Mouse (Mus musculus): Measurements from ENCODE around the gene Xaf1.

Gene Xaf1

GRCm38 (mm10) chr11:72301334-72301733, at the start of gene Xaf1:
TSS of gene Xaf1 (plus strand) at chr11:72301629.
- no peak for DNase-seq (ENCODE audit: low spot score)

DNA sequence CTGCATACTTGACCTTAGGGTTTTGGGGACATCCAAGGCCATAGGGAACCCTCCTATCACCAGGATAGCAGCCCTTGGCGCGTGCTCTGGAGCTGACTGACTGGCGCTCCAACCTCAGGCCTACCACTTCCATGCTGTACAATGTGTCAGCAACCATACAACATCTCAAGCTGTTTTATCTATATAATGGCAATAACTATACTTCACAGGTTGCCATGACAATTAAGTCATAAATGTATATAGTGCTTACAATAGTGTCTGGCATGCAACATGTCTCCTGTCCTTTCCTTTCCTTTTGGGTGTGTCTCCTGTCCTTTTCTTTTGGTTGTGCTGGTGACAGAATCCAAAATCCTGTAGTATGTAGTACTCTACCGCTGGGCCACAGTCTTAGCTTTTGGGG, 45.8 kb upstream of the Xaf1 start:
- no peak for DNase-seq (ENCODE audit: low spot score)

GRCm38 (mm10) chr11:72256441-72256840, 45.0 kb upstream of the Xaf1 start:
- DNase-seq (ENCODE audit: low spot score) = no peak

DNA sequence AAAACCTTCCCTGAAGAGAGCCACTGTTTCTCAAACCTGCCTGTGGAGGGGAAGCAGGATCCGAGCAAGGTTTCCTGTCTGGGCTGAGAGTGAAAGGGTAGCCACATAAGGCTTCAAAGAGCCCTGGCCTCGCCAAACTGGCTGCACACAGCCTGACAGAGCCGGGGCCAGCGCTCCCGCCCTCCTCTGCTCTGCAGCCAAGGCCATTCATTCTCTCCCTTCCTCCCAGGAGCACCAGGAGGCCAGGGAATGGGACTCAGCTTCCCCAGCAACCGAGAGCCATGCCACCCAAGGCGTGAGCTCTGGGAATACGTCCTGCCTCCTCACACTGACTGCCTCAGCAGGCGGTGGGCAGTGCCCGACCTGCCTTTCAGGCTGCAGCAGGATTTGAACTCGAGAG, 35.9 kb upstream of the Xaf1 start:
- DNase-seq (ENCODE audit: low spot score) = no peak

GRCm38 (mm10) chr11:72266207-72266959, 35.0 kb upstream of the Xaf1 start:
- no peak for DNase-seq (ENCODE audit: low spot score)

GRCm38 (mm10) chr11:72266960-72267560, 34.4 kb upstream of the Xaf1 start, which contains the start of gene Slc13a5:
TSS of gene Slc13a5 (minus strand) at chr11:72267222.
- no peak for DNase-seq (ENCODE audit: low spot score)

DNA sequence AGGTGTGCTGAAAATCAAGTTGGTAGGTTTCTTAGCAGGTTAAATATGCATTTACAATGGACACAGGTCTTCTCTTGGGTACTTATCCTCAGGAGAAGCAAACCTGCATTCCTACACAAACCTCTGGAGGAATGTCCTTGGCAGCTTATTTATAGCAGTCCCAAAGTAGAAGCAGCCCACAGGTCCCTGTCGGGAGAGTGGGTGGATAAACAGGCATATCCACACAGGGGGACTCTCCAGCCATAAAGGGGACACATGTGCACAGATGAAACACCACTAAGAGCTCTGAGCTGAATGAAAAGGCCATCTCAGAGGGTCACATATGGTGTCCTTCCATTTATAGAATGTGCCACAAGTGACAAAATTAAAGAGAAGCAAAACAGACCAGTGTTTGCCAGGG, 29.7 kb upstream of the Xaf1 start:
- no peak for DNase-seq (ENCODE audit: low spot score)

DNA sequence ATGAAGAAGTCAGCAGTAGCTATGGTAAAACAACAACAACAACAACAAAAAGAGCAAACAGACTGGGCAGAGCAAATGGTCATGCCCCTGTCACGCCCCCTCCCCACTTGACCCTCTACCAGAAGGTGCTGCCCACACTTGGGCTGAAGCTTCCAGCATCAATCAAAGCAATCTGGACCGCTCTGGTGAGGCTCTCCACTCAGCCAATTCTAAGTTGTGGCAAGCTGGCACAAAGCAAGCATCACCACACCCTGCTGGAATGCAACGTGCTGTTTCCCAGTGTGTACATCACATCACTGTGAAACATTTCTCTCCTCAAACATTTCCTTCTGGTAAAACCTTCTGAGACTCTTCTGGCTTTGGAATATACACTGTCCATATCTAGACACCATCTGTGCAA, 28.1 kb upstream of the Xaf1 start:
- DNase-seq (ENCODE audit: low spot score) = no peak

GRCm38 (mm10) chr11:72281143-72281851, 20.1 kb upstream of the Xaf1 start:
- DNase-seq (ENCODE audit: low spot score) = no peak

GRCm38 (mm10) chr11:72281852-72282400, 19.5 kb upstream of the Xaf1 start:
- DNase-seq (ENCODE audit: low spot score) = no peak

DNA sequence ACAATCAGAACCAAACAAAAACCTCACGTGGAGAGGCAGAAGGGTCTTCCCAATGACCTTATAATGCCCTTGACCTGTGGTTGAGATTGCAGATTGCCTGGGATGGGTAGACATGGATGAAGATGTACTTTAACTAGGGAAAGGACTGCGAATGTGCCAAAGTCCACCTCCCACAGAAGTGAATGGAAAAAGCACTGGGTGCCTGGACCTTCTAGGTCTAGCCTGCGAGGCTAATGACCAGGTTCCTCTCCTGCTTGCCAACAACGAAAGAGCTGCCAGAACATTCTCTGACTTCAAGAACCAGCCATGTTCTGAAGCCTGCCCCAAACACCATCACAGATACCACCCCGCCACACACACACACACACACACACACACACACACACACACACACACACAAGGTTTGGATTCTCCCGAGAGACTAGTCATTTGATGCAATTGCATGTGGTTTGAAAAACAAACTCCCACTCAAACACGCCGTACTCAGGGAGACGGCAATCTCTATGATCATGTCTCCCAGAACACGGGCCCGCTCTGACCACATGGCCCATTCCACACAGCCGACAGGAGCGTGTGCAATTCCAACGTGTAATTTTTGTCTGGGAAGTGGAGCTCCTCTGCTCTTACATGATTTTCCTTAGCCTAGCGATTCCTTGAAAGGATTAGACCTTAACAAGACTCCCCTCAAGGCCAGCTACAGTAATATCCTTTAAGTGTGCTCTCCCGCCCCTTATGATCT, 17.8 kb upstream of the Xaf1 start:
- DNase-seq (ENCODE audit: low spot score) = no peak

- DNase-seq (ENCODE audit: low spot score) = no peak
Observed at GRCm38 (mm10) chr11:72284532-72285182, 16.8 kb upstream of the Xaf1 start.

DNA sequence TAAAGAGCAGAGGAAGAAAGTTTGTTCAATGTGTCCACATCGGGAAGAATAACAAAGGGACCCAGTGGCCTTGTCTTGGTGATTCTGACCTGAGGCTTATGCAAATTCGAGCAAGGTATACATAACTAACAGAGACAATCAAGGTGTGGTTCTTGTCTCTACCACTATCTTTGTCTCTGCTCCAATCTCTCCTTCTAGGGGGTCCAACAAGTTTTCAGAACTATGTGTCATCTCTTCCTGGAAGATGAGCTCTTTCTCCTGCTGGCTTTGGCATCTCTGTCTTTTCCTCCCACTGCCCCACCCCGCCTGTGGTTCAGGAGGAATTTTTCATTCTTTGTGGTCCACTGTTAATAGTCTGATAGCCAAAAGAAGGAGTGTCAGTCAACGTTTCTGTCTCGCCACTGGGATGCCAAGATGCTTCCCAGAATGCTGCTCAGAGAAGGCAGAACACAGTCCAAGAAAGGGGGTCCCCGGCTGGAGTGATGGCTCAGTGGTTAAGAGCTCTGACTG, 15.4 kb upstream of the Xaf1 start:
- DNase-seq (ENCODE audit: low spot score) = no peak

DNA sequence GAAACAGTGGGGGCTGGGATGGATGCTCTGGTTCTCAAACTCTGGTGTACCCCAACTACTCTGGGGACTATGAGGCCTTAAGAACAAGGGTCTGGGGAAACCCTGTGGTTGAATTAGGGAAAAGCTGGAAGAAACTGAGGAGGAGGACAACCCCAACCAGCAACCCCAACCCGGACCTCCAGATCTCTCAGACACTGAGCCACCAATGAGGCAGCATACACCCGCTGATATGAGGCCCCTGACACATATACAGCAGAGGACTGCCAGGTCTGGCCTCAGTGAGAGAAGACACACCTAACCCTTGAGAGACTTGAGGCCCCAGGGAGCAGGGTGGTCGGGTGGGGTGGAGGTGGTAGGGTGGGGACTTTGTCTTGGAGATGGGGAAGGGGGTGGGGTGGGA, 14.8 kb upstream of the Xaf1 start:
- DNase-seq (ENCODE audit: low spot score) = no peak

- DNase-seq (ENCODE audit: low spot score) = no peak
Observed at GRCm38 (mm10) chr11:72287126-72287525, 14.3 kb upstream of the Xaf1 start.

DNA sequence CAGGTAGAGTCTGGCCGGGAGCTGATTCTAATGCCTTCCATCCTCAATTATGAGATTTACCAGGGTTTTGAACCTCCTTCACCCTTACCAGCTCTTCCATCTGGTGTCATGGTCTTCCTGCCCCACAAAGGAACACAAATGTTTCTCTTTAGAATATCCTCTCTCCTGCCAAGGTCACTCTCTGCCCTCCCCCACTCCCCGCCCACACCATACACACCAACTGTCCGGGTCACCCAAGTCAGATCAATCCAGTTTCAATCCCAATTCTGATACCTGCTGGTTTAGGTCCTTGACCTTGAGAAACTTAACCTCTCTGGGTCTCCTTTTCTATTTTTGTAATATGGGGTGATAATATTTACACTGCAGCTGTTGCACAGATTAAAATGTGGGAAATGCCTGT, 13.9 kb upstream of the Xaf1 start:
- DNase-seq (ENCODE audit: low spot score) = no peak

DNA sequence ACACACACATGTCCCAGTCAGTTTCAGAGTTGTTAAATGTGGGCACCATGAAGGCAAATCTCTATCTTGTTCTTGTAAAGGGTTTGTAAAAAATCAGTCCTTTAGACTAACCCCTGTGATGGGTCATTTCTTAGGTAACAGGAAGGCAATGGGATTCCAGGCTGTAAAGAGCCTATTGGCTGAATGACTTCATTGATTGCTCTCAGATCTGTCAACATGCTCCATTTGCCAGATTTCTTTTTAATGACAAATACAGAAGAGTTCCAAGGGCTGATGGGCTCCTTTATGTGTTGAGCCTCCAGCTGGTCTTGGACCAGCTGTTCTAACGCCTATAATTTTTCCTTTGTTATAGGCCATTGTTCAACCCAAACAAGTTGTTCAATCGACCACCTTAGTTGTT, 8.3 kb upstream of the Xaf1 start:
- DNase-seq (ENCODE audit: low spot score) = no peak

DNA sequence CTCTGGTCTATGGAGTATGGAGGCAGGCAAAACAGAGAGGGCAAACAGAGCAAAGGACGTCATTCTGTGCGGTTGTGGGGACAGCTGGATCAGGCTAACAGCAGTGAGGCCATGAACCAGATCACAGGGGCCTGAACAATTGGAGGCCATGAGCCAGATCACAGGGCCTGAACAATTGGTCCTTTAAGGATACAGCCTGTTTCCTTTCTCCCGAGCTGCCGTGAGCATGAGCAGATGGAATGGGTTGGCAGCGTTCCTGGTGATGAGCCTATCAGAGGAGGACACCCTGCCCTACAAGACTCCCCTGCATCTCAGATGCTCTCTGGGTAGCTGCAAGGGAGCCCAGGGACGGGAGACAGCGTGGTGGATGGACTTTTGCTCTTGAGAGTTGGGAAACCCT, 801 bp downstream of the Xaf1 start:
- no peak for DNase-seq (ENCODE audit: low spot score)

GRCm38 (mm10) chr11:72307461-72307860, 6.0 kb downstream of the Xaf1 start:
- no peak for DNase-seq (ENCODE audit: low spot score)

- no peak for DNase-seq (ENCODE audit: low spot score)
Observed at GRCm38 (mm10) chr11:72308982-72309381, 7.6 kb downstream of the Xaf1 start.

- DNase-seq (ENCODE audit: low spot score) = no peak
Observed at GRCm38 (mm10) chr11:72310491-72310890, 9.1 kb downstream of the Xaf1 start.
